Mouse (Mus musculus): ENCODE measurements around the gene Col5a1. TPM values are rescaled to one million over a fixed set of nuclear protein-coding genes. Genes with fewer than 3 reads are reported as not detected.

Col5a1 gene
- polyA plus RNA-seq, 1 experiment from 2014 or later: 33.2 TPM

GRCm38 (mm10) chr2:28059922-28060321 is 173.7 kb downstream of the Col5a1 start:
- Histone ChIP-seq H3K4me3 (replicated peaks; ENCODE audit: low read depth, low read length) (no peak overlapping the region), H3K36me3 (ENCODE audit: insufficient read depth, low read length) (no peaks in the 10 kb centered on the region), H3K4me1 (replicated peaks; ENCODE audit: insufficient read depth, low read length) (no peaks in the 10 kb centered on the region), H3K9ac (ENCODE audit: low read depth, low read length) (no peak overlapping the region), H3K27me3 (ENCODE audit: insufficient read depth, low read length) (no peaks in the 10 kb centered on the region), H3K27ac (no peak overlapping the region), H3K9me3 (replicated peaks; ENCODE audit: low read length) (no peaks in the 10 kb centered on the region), H3K4me2 (ENCODE audit: low read length) (no peak overlapping the region)
- TF ChIP-seq CTCF (IDR thresholded peaks at IDR 0.05; ENCODE audit: low read depth): no peak
- DNase-seq (ENCODE audit: low spot score) (no peak), ATAC-seq (replicated peaks; ENCODE audit: low FRiP score, low read depth) (no peak)
- 77% methylated on average over 1 of the region's 1 CpGs for WGBS

- Histone ChIP-seq H3K27ac (no peak overlapping the region), H3K27me3 (ENCODE audit: insufficient read depth, low read length) (no peaks in the 10 kb centered on the region)
- DNase-seq (ENCODE audit: low spot score): no peak
Measured at GRCm38 (mm10) chr2:28063711-28064338, 177.6 kb downstream of the Col5a1 start.

GRCm38 (mm10) chr2:28064339-28065080 is 178.3 kb downstream of the Col5a1 start:
- no peak overlapping the region for H3K9ac ChIP-seq (ENCODE audit: low read depth, low read length)
- H3K4me2 ChIP-seq (ENCODE audit: low read length): no peak overlapping the region
- ATAC-seq (replicated peaks; ENCODE audit: low FRiP score, low read depth): no peak
- H3K36me3 ChIP-seq (ENCODE audit: insufficient read depth, low read length): no peaks in the 10 kb centered on the region
- no peaks in the 10 kb centered on the region for H3K9me3 ChIP-seq (replicated peaks; ENCODE audit: low read length)
- 77% methylated on average over 7 of the region's 7 CpGs for WGBS
- DNase-seq (ENCODE audit: low spot score): no peak
- no peak overlapping the region for H3K27ac ChIP-seq
- TF ChIP-seq CTCF (IDR thresholded peaks at IDR 0.05; ENCODE audit: low read depth): no peak
- H3K4me1 ChIP-seq (replicated peaks; ENCODE audit: insufficient read depth, low read length): no peaks in the 10 kb centered on the region
- no peak overlapping the region for H3K4me3 ChIP-seq (replicated peaks; ENCODE audit: low read depth, low read length)
- H3K27me3 ChIP-seq (ENCODE audit: insufficient read depth, low read length): no peaks in the 10 kb centered on the region

More at GRCm38 (mm10) chr2:28063711-28064338, 177.6 kb downstream of the Col5a1 start:
- no peak for TF ChIP-seq CTCF (IDR thresholded peaks at IDR 0.05; ENCODE audit: low read depth)
- H3K9ac ChIP-seq (ENCODE audit: low read depth, low read length): no peak overlapping the region
- H3K4me2 ChIP-seq (ENCODE audit: low read length): no peak overlapping the region
- no peak overlapping the region for H3K4me3 ChIP-seq (replicated peaks; ENCODE audit: low read depth, low read length)
- no peaks in the 10 kb centered on the region for H3K9me3 ChIP-seq (replicated peaks; ENCODE audit: low read length)
- H3K36me3 ChIP-seq (ENCODE audit: insufficient read depth, low read length): no peaks in the 10 kb centered on the region
- no peak for ATAC-seq (replicated peaks; ENCODE audit: low FRiP score, low read depth)
- 80% methylated on average over 4 of the region's 4 CpGs for WGBS
- no peaks in the 10 kb centered on the region for H3K4me1 ChIP-seq (replicated peaks; ENCODE audit: insufficient read depth, low read length)

- H3K4me3 ChIP-seq (replicated peaks; ENCODE audit: low read depth, low read length): no peak overlapping the region
- no peaks in the 10 kb centered on the region for H3K27me3 ChIP-seq (ENCODE audit: insufficient read depth, low read length)
- H3K4me2 ChIP-seq (ENCODE audit: low read length): no peak overlapping the region
- no peaks in the 10 kb centered on the region for H3K4me1 ChIP-seq (replicated peaks; ENCODE audit: insufficient read depth, low read length)
- H3K36me3 ChIP-seq (ENCODE audit: insufficient read depth, low read length): no peaks in the 10 kb centered on the region
- no peaks in the 10 kb centered on the region for H3K9me3 ChIP-seq (replicated peaks; ENCODE audit: low read length)
- TF ChIP-seq CTCF (IDR thresholded peaks at IDR 0.05; ENCODE audit: low read depth): no peak
- H3K9ac ChIP-seq (ENCODE audit: low read depth, low read length): no peak overlapping the region
- WGBS: 87% methylated on average over 5 of the region's 5 CpGs
- no peak for DNase-seq (ENCODE audit: low spot score)
- no peak overlapping the region for H3K27ac ChIP-seq
- ATAC-seq (replicated peaks; ENCODE audit: low FRiP score, low read depth): no peak
Measured at GRCm38 (mm10) chr2:28065081-28065651, 178.9 kb downstream of the Col5a1 start.

- WGBS: 65% methylated on average over 5 of the region's 5 CpGs
- ATAC-seq (replicated peaks; ENCODE audit: low FRiP score, low read depth): no peak
- no peaks in the 10 kb centered on the region for H3K36me3 ChIP-seq (ENCODE audit: insufficient read depth, low read length)
- no peak for DNase-seq (ENCODE audit: low spot score)
- H3K9ac ChIP-seq (ENCODE audit: low read depth, low read length): no peak overlapping the region
- H3K4me1 ChIP-seq (replicated peaks; ENCODE audit: insufficient read depth, low read length): no peaks in the 10 kb centered on the region
- no peaks in the 10 kb centered on the region for H3K9me3 ChIP-seq (replicated peaks; ENCODE audit: low read length)
- no peak overlapping the region for H3K4me2 ChIP-seq (ENCODE audit: low read length)
- no peak overlapping the region for H3K27ac ChIP-seq
- no peak overlapping the region for H3K4me3 ChIP-seq (replicated peaks; ENCODE audit: low read depth, low read length)
- TF ChIP-seq CTCF (IDR thresholded peaks at IDR 0.05; ENCODE audit: low read depth): no peak
- H3K27me3 ChIP-seq (ENCODE audit: insufficient read depth, low read length): no peaks in the 10 kb centered on the region
Measured at GRCm38 (mm10) chr2:28066686-28067085, 180.5 kb downstream of the Col5a1 start.

GRCm38 (mm10) chr2:28067175-28067574 is 180.9 kb downstream of the Col5a1 start:
- H3K4me3 ChIP-seq (replicated peaks; ENCODE audit: low read depth, low read length): no peak overlapping the region
- DNase-seq (ENCODE audit: low spot score) (no peak), ATAC-seq (replicated peaks; ENCODE audit: low FRiP score, low read depth) (no peak)
- no peak overlapping the region for H3K27ac ChIP-seq
- H3K9me3 ChIP-seq (replicated peaks; ENCODE audit: low read length): no peaks in the 10 kb centered on the region
- WGBS: 47% methylated on average over 6 of the region's 6 CpGs
- no peaks in the 10 kb centered on the region for H3K4me1 ChIP-seq (replicated peaks; ENCODE audit: insufficient read depth, low read length)
- TF ChIP-seq CTCF (IDR thresholded peaks at IDR 0.05; ENCODE audit: low read depth): no peak
- no peaks in the 10 kb centered on the region for H3K36me3 ChIP-seq (ENCODE audit: insufficient read depth, low read length)
- H3K4me2 ChIP-seq (ENCODE audit: low read length): no peak overlapping the region
- H3K9ac ChIP-seq (ENCODE audit: low read depth, low read length): no peak overlapping the region
- no peaks in the 10 kb centered on the region for H3K27me3 ChIP-seq (ENCODE audit: insufficient read depth, low read length)

Measured in kidney, postnatal 0 days (tissue).